Mouse (Mus musculus) forebrain, embryonic 15.5 days (tissue): ENCODE results near the gene Vps35l. TPM values are rescaled to one million over a fixed set of nuclear protein-coding genes. Genes with fewer than 3 reads are reported as not detected.

Experiments used
- ATAC-seq: fragments of 200-750 bp; cut with Nextera tagmentation; replicated peaks from 2 replicates; pipeline ENCODE4 v1.8.0; 2017; ENCODE audit warnings: mild to moderate bottlenecking, moderate TSS enrichment, moderate library complexity
- H3K27ac ChIP-seq: fragments of 300-500 bp; sonication (generic); replicated peaks from 2 replicates; pipeline ENCODE4 v1.5.1; 2015; ENCODE audit warnings: mild to moderate bottlenecking, inconsistent platforms
- H3K27me3 ChIP-seq: fragments of 300-500 bp; sonication (generic); 2 replicates; pipeline ENCODE4 v1.6.1; 2015; ENCODE audit warnings: inconsistent platforms
- H3K36me3 ChIP-seq: fragments of 300-500 bp; sonication (generic); 2 replicates; pipeline ENCODE4 v1.6.1; 2015; ENCODE audit warnings: mild to moderate bottlenecking, inconsistent platforms
- H3K4me1 ChIP-seq: fragments of 300-500 bp; sonication (generic); 2 replicates; pipeline ENCODE4 v1.6.1; 2015; ENCODE audit warnings: inconsistent platforms
- H3K4me2 ChIP-seq: fragments of 300-500 bp; sonication (generic); replicated peaks from 2 replicates; pipeline ENCODE4 v1.6.1; 2015; ENCODE audit warnings: mild to moderate bottlenecking, inconsistent platforms
- H3K4me3 ChIP-seq: fragments of 300-500 bp; sonication (generic); 2 replicates; pipeline ENCODE4 v1.5.1; 2015; ENCODE audit warnings: mild to moderate bottlenecking, inconsistent platforms
- H3K9ac ChIP-seq: fragments of 300-500 bp; sonication (generic); replicated peaks from 2 replicates; pipeline ENCODE4 v1.6.1; 2015; ENCODE audit warnings: mild to moderate bottlenecking, inconsistent platforms
- H3K9me3 ChIP-seq: fragments of 300-500 bp; sonication (generic); 2 replicates; pipeline ENCODE4 v1.6.1; 2016; ENCODE audit warnings: inconsistent platforms
- WGBS: fragments of 180-500 bp; shearing (Covaris S2); methylation state at CpG from one replicate; pipeline ENCODE4 v1.1.7; 2015; ENCODE audit warnings: mixed read lengths; 5-methylcytosine and 5-hydroxymethylcytosine counted together
- polyA plus RNA-seq: library from polyadenylated mRNA; unstranded; fragments of >200 nt; fragmentation: Nextera tagmentation; extraction: Ambion mirVana; gene quantifications from 2 replicates; pipeline ENCODE4 v1.2.1, GENCODE M21; 2015

Gene Vps35l
- polyA plus RNA-seq, 1 experiment from 2014 or later, result 105 TPM

DNA sequence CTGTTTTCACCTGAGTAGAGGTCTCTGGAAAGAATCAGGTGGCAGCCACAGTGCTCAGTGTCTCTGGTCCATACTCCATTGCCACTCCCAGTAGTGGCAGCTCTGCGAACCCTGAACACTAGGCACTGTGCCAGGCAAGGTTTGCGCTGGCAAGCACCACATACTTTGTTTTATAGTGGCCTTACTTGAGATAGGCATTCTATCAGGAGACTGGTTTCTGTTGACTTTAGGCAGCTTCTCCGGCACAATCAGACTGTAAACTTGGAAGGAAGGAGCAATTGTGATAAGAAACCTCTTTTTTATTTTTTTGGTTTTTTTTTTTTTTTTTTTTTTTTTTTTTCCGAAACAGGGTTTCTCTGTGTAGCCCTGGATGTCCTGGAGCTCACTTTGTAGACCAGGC, 32.0 kb upstream of the Vps35l start:
- Histone ChIP-seq H3K36me3 (no peaks in the 10 kb centered on the region), H3K4me1 (peaks cover 28% of the 10 kb centered on the region), H3K9ac (no peak overlapping the region), H3K4me3 (no peak overlapping the region), H3K4me2 (no peak overlapping the region), H3K27me3 (no peaks in the 10 kb centered on the region), H3K9me3 (no peaks in the 10 kb centered on the region), H3K27ac (no peak overlapping the region)
- ATAC-seq, result no peak
- 82% methylated on average over 4 of the region's 4 CpGs for WGBS

DNA sequence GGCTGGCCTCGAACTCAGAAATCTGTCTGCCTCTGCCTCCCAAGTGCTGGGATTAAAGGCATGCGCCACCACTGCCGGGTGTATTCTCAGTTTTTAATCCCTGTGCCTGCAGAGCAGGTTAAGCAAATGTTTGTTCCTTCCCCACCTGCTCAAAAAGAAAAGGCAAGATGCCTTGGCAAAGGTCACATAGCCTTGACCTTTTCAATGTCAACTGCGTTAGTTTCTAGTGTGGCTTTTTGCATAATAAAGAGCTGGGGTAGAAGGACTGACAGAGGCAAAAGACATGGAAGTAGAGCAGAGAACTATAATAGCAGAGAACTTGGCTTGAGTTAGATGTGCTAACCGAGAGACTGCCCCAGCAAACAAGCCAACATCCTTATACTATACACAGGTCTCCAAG, 29.2 kb upstream of the Vps35l start:
- H3K9me3 ChIP-seq, result no peaks in the 10 kb centered on the region
- no peak for ATAC-seq
- H3K36me3 ChIP-seq, result peaks cover 7% of the 10 kb centered on the region
- no peak overlapping the region for H3K9ac ChIP-seq
- no peak overlapping the region for H3K27ac ChIP-seq
- peaks cover 16% of the 10 kb centered on the region for H3K4me1 ChIP-seq
- no peak overlapping the region for H3K4me3 ChIP-seq
- H3K27me3 ChIP-seq, result no peaks in the 10 kb centered on the region
- WGBS, result 71% methylated on average over 5 of the region's 5 CpGs
- H3K4me2 ChIP-seq, result no peak overlapping the region

DNA sequence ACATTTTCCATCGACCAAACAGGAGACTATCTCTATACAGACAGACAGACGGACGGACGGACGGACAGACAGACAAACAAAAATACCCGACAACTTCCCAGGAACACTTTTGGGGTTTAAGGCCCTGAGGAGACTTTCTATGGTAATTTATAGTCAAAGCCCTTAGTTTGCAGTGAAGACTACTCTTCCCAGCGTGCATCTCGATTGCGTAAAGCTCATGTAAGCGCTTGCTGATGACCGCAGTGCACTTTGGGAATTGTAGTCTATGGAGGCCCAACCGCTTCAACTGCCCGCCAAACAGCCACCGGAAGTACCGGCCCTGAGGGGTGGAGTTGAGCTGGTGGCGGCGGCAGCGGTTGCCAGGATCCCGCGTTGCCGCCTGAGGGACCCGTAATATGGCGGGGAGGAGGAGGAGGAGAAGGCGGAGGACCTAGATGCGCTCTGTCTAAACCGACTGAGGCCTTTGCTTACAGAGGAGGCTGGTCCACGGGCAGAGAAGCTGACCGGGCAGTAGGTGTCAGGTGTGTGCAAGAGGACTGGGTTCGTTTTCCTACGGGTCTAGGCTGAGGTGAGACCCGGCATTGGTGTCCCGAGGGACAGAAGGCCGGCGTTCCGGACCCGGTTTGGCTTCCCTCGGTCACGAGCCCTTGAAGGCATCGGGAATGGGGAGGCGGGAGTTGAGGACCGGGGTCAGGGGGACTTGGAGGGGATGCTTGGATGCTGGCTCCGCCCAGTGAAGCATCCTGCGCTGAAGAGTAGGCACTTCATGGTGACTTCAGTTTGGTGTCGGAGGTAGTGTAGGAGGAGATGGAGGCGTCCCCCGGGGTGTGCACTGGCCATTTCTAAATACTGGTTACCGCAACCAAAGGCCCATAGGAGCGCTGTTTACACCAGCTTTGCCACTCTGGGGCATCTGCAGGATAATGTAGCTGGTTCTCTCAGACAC, 27.5 kb upstream of the Vps35l start, which contains the start of gene Ccp110:
Gene Ccp110, plus strand, starts transcription at position 325 of the 946 bp plus-strand sequence.
- Histone ChIP-seq H3K9me3 (no peaks in the 10 kb centered on the region), H3K4me3 (peak within 1 kb of the TSS; percentile 80), H3K36me3 (peaks cover 9% of the 10 kb centered on the region), H3K4me2 (peak within 1 kb of the TSS; percentile 57), H3K27me3 (no peaks in the 10 kb centered on the region), H3K4me1 (peaks cover 12% of the 10 kb centered on the region), H3K9ac (peak within 1 kb of the TSS; percentile 75), H3K27ac (peak within 1 kb of the TSS; percentile 69)
- ATAC-seq, result peak; percentile 99
- WGBS, result under 1% methylated on average over 48 of the region's 48 CpGs

DNA sequence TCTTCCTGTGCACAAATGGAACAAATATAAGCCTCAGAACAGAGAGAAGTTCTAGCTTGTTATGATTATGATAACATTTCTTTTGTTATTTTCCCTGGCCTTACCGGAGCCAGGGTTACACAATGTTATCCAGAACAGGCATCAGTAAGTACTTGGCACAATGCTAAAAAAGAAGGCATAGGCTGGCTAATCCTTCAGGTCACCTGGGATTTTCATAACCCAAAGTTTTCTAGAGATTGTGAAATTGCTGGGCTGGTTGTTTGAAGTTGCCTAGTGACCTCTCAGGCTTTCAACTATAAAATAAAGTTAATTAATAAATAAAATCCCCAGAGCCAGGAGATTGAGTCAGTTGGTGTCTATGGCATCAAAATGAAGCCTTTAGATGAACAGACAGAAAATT, 25.2 kb upstream of the Vps35l start:
- no peak overlapping the region for H3K4me3 ChIP-seq
- peaks cover 12% of the 10 kb centered on the region for H3K4me1 ChIP-seq
- 95% methylated on average over 1 of the region's 1 CpGs for WGBS
- no peak overlapping the region for H3K4me2 ChIP-seq
- no peak overlapping the region for H3K27ac ChIP-seq
- peaks cover 26% of the 10 kb centered on the region for H3K36me3 ChIP-seq
- no peak for ATAC-seq
- H3K9ac ChIP-seq, result no peak overlapping the region
- H3K9me3 ChIP-seq, result no peaks in the 10 kb centered on the region
- H3K27me3 ChIP-seq, result no peaks in the 10 kb centered on the region

DNA sequence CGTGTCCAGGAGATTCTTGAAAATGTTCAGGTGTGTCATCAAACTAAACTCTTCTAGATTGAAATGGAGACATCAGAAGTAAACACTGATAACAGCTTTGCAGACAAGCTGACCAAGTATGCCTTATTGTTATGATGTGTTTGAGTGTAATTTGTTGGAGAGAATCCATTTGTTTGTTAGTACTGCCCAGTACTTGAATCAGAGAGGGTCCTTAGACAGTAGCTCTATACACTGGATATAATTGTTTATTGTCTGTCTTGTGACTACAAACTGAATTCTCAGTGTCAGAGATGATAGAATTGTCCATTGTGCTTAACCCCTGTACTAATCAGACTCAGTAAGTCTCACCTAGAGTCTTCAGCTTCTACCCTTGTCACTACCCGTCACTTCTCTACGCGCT, 22.0 kb upstream of the Vps35l start:
- H3K4me1 ChIP-seq, result peaks cover 9% of the 10 kb centered on the region
- H3K9me3 ChIP-seq, result no peaks in the 10 kb centered on the region
- H3K9ac ChIP-seq, result no peak overlapping the region
- no peak overlapping the region for H3K27ac ChIP-seq
- no peak for ATAC-seq
- H3K27me3 ChIP-seq, result no peaks in the 10 kb centered on the region
- peaks cover 46% of the 10 kb centered on the region for H3K36me3 ChIP-seq
- H3K4me2 ChIP-seq, result no peak overlapping the region
- no peak overlapping the region for H3K4me3 ChIP-seq
- WGBS, result 93% methylated on average over 4 of the region's 4 CpGs

DNA sequence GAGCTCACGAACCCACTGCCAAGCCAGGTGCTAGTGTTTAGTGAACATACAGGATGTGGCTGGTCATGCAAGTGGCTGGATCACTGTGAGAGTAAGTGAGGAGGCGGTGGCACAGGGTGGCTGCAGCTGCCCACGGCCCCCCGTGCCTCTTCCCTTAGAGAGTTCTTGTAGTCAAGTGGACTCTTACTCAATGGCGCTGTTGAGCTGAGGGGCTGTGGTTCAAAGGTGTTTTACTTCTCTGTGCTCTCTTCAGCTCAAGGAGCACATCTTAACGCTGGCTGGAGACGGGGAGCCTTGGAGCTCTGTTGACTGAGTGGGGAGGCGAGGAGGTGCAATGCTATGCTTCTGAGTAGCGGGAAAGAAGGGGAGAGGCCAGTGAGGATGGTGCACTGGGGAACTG, 16.1 kb upstream of the Vps35l start:
- Histone ChIP-seq H3K9me3 (no peaks in the 10 kb centered on the region), H3K27ac (no peak overlapping the region), H3K4me1 (no peaks in the 10 kb centered on the region), H3K4me3 (no peak overlapping the region), H3K4me2 (no peak overlapping the region), H3K27me3 (no peaks in the 10 kb centered on the region), H3K9ac (no peak overlapping the region), H3K36me3 (peaks cover 71% of the 10 kb centered on the region)
- no peak for ATAC-seq
- 92% methylated on average over 9 of the region's 9 CpGs for WGBS

DNA sequence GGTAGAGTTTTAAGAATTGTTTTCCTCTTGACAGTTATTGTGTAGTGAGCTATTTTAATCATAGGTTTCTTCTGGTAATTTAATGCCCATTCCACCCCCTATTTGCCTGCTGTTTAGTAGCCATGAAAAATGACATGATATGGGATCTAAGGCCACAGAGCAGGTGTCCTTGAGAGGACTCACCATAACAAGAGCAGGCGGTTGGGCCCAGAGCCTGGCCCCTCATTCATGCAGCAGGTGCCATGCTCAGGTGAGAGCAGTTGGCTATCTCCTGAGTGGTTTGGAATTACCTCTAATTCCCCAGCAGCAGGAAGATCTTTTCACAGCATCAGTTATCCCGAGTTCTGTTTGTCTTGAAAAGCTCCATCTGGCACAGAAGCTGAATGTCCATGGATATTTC, 14.6 kb upstream of the Vps35l start:
- Histone ChIP-seq H3K9me3 (no peaks in the 10 kb centered on the region), H3K4me2 (no peak overlapping the region), H3K9ac (no peak overlapping the region), H3K4me1 (no peaks in the 10 kb centered on the region), H3K36me3 (peaks cover 75% of the 10 kb centered on the region), H3K4me3 (no peak overlapping the region), H3K27ac (no peak overlapping the region), H3K27me3 (no peaks in the 10 kb centered on the region)
- no peak for ATAC-seq
- 96% methylated on average over 2 of the region's 2 CpGs for WGBS

DNA sequence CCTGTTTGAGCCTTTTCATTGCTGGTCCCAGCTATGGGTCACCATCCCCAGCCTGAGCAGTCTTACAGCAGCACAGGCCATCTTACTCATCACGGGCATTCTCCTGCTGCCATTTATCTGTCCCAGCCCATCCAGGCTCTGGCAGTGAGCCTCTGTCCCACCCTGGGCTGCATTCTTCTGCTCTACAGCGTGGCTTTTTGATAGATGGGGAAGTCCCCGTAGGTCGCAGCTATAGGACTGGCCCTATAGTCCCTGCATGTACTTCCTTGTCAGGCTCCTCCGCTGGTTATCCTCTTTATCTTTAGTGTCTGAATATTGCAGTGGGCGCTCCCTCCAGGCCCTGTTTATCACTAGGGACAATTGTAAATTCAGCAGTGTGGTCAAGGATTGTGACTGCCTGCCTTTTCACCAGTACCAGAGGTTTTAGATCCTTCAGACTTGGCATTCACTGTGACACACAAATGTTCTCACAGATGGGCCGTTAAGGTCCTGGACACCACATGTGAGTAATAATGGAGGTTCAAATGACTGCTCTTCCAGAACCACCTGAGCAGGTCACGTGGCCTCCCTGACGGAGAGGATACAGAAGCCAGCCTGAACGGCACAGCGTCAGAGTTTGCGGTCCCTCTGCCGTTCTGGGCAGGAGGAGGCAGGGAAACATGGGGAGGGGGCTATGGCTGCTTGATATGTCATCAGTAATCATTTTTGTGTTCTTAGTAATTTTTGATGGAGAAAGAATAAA, 11.0 kb upstream of the Vps35l start:
- Histone ChIP-seq H3K27ac (no peak overlapping the region), H3K27me3 (no peaks in the 10 kb centered on the region), H3K4me3 (no peak overlapping the region), H3K9me3 (no peaks in the 10 kb centered on the region), H3K36me3 (peaks cover 82% of the 10 kb centered on the region), H3K4me2 (no peak overlapping the region), H3K9ac (no peak overlapping the region), H3K4me1 (no peaks in the 10 kb centered on the region)
- 94% methylated on average over 13 of the region's 13 CpGs for WGBS
- ATAC-seq, result no peak

DNA sequence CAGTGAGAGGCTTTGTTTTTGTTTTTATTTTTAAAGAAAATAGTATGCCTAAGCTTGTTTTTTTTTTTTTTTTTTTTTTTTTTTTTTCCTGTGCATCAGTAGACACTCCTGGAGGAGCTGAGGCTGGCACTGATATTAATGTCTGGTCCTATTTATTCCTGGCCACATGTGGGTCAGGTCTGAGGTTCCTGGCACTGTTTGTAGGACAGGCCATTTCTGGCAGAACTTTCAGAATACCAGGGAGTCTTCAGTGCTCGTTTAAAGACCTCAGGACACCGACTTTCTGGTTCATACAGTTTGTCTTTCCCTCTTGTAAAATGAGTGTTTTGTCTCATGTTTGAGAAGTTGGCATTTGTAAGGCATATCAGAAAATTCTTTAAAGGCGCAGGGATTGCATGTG, 8.2 kb upstream of the Vps35l start:
- H3K27me3 ChIP-seq, result no peaks in the 10 kb centered on the region
- H3K4me1 ChIP-seq, result no peaks in the 10 kb centered on the region
- peaks cover 77% of the 10 kb centered on the region for H3K36me3 ChIP-seq
- no peak overlapping the region for H3K27ac ChIP-seq
- no peak overlapping the region for H3K9ac ChIP-seq
- no peak overlapping the region for H3K4me2 ChIP-seq
- no peak for ATAC-seq
- WGBS, result 89% methylated on average over 3 of the region's 3 CpGs
- no peak overlapping the region for H3K4me3 ChIP-seq
- no peaks in the 10 kb centered on the region for H3K9me3 ChIP-seq

DNA sequence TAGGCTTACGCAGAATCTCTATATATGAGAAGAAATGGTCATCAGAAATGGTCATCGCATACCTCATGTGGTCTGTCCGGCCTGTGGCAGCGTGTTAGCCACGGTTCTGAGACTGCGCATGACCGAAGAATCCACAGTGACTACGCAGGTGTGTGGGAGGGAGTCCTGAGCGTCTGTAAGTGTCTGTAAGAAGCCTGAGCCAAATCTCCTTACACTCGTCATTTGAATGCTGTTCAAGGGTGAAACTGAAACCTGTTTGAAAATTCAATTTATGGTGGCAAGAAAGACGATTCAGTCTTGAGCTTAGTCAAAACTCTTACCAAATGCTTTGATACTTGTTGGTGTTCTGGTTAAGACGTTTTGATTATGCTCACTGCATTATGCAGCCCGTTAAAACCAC, 6.8 kb upstream of the Vps35l start:
- WGBS, result 85% methylated on average over 13 of the region's 13 CpGs
- H3K36me3 ChIP-seq, result peaks cover 66% of the 10 kb centered on the region
- H3K27ac ChIP-seq, result no peak overlapping the region
- H3K9me3 ChIP-seq, result no peaks in the 10 kb centered on the region
- no peak overlapping the region for H3K9ac ChIP-seq
- no peak for ATAC-seq
- no peak overlapping the region for H3K4me3 ChIP-seq
- H3K27me3 ChIP-seq, result no peaks in the 10 kb centered on the region
- no peak overlapping the region for H3K4me2 ChIP-seq
- H3K4me1 ChIP-seq, result no peaks in the 10 kb centered on the region

DNA sequence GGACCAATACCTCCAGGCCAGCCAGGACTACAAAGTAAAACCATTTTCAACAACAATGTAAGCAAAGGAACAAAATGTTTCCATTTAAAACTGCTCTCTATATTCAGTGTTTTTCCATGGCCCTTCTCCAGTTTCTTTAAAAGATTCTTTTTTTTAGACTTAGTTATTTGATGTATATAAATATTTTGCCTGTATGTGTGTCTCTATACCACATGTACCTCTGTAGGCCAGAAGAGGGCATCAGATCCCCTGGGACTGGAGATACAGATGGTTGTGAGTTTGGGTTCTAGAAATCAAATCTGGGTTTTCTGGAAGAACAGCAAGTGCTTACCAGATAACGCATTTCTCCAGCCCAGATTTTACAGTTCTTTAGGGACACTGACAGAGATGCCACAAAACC, 1.3 kb upstream of the Vps35l start:
- no peaks in the 10 kb centered on the region for H3K9me3 ChIP-seq
- no peak overlapping the region for H3K4me3 ChIP-seq
- H3K27ac ChIP-seq, result no peak overlapping the region
- no peak overlapping the region for H3K4me2 ChIP-seq
- H3K9ac ChIP-seq, result no peak overlapping the region
- peaks cover 14% of the 10 kb centered on the region for H3K4me1 ChIP-seq
- ATAC-seq, result no peak
- peaks cover 26% of the 10 kb centered on the region for H3K36me3 ChIP-seq
- 64% methylated on average over 1 of the region's 1 CpGs for WGBS
- no peaks in the 10 kb centered on the region for H3K27me3 ChIP-seq

DNA sequence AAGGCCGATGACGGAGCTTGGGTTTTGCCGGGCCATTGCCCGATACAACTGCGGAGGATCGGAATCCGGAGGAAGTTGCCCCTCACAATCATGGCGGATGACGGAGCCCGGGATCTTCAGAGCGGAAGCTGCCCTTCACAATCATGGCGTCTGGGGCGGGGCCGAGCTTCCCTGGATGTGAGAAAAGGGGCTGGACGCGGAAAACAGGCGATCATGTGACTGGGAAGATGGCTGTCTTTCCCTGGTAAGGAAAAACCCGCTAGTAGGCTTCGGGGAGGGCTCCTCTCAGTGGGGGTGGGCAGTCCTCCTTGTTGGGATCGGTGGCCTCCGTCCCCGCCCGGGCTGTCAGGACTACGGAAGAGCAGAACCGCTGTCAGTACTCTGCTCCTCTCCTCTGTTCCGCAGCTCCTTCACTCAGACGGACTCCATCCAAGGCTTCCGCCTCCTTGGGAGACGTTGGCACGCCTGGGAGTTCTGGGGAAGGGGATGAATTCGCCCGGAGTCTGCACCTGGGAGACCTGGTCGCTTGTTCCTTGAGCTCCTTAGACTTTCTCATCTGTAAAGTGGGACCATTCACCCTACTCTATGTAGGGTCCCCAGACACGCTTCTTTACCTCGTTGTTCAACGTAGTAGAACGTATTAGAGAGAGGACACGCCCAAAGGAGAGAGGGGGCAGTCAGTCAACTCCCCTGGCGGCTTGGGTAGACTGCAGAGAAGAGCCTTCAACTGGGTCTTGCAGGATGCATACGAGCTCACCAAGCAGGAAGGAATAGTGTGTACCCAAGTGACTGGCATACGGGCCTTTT, 709 bp downstream of the Vps35l start:
- peaks cover 17% of the 10 kb centered on the region for H3K36me3 ChIP-seq
- H3K9me3 ChIP-seq, result no peaks in the 10 kb centered on the region
- H3K27ac ChIP-seq, result peak overlapping the region; percentile 85
- H3K4me2 ChIP-seq, result peak overlapping the region; percentile 69
- WGBS, result 3% methylated on average over 41 of the region's 41 CpGs
- H3K4me1 ChIP-seq, result peaks cover 14% of the 10 kb centered on the region
- ATAC-seq, result peak; percentile 98
- H3K4me3 ChIP-seq, result peak overlapping the region; percentile 73
- H3K27me3 ChIP-seq, result no peaks in the 10 kb centered on the region
- H3K9ac ChIP-seq, result peak overlapping the region; percentile 78
